ENCODE assay signal across 9 mouse cellular contexts in genomic region chr2:164787032-164787431, GRCm38 (mm10). TPM values are rescaled to one million over a fixed set of nuclear protein-coding genes. Genes with fewer than 3 reads are reported as not detected.
DNase-seq lines count a peak whose midpoint lies in the region; ATAC-seq lines count a peak whose summit lies in the region.
"Had no signal": no experiment of that assay in that cellular context is flagged by ENCODE, and none has a peak within 500 bp of the region (broad histone marks: within the 10 kb centered on the region; RNA-seq: fewer than 3 reads in every experiment).

No protein-coding gene starts in this region.

- H3K4me2 ChIP-seq in hindbrain, embryonic 13.5 days, result peak overlapping the region; percentile 91

- no peak overlapping the region; the same call in 1 of the 2 replicates for H3K9ac ChIP-seq in hindbrain, embryonic 13.5 days

- ATAC-seq in common myeloid progenitor, adult 5-6 weeks (replicated peaks; ENCODE audit: low read depth, poor library complexity, severe bottlenecking), result peak; percentile 51
- no peak for ATAC-seq in hindbrain, embryonic 13.5 days (ENCODE audit: low FRiP score)
- peak; percentile 59 for ATAC-seq in megakaryocyte progenitor cell, adult 5-6 weeks (replicated peaks; ENCODE audit: poor library complexity)

- peak overlapping the region; percentile 82 for H3K4me3 ChIP-seq in heart, embryonic 10.5 days
- H3K4me3 ChIP-seq in hindbrain, embryonic 13.5 days, result peak overlapping the region; percentile 66

- no peak for DNase-seq in heart, embryonic 10.5 days (ENCODE audit: low spot score)
- no peak for DNase-seq in heart, postnatal 36 days
- DNase-seq in adrenal gland, postnatal 25 days, result no peak
- DNase-seq in thymus, postnatal 36 days, result no peak
- no peak for DNase-seq in frontal cortex, postnatal 14 days (ENCODE audit: low spot score in 2 of 2)

- intact Hi-C loops in heart, postnatal 36 days (cut with DNase I), result no loop called here

- H3K27me3 ChIP-seq in heart, embryonic 10.5 days (ENCODE audit: insufficient read depth, poor library complexity, severe bottlenecking), result no peaks in the 10 kb centered on the region
- 0 out of 2 replicates have a peak, but pooled peaks cover 6% of the 10 kb centered on the region for H3K27me3 ChIP-seq in hindbrain, embryonic 13.5 days

- WGBS in heart, embryonic 10.5 days, result 82% methylated on average over 3 of the region's 3 CpGs
- 88% methylated on average over 3 of the region's 3 CpGs for WGBS in hindbrain, embryonic 13.5 days

- H3K36me3 ChIP-seq in heart, embryonic 10.5 days, result peaks cover 32% of the 10 kb centered on the region
- H3K36me3 ChIP-seq in hindbrain, embryonic 13.5 days, result peaks cover 19% of the 10 kb centered on the region

- H3K27ac ChIP-seq in heart, embryonic 10.5 days, result peak overlapping the region; percentile 94
- no peak overlapping the region for H3K27ac ChIP-seq in hindbrain, embryonic 13.5 days

- peaks cover 35% of the 10 kb centered on the region for H3K4me1 ChIP-seq in heart, embryonic 10.5 days
- H3K4me1 ChIP-seq in hindbrain, embryonic 13.5 days (replicated peaks), result peaks cover 33% of the 10 kb centered on the region

- no peaks in the 10 kb centered on the region for H3K9me3 ChIP-seq in heart, embryonic 10.5 days
- H3K9me3 ChIP-seq in hindbrain, embryonic 13.5 days, result no peaks in the 10 kb centered on the region

RNA-seq across cellular contexts. Expression of gene Snx21, which starts 1.4 kb away (rescaled TPM):
- 19.1 and 29.5 TPM in 2 replicates for polyA plus RNA-seq in heart, embryonic 10.5 days (2016; fragmentation: Nextera tagmentation; extraction: Ambion mirVana)
- 10 to 100 TPM; 23.4 to 29.0 TPM for total RNA-seq in heart, postnatal 36 days (2021)
- 0.23 TPM in 1 of 2 replicates, not detected in the other for total RNA-seq in common myeloid progenitor, adult 5-6 weeks (2017)
- polyA plus RNA-seq in hindbrain, embryonic 13.5 days (2015; fragmentation: Nextera tagmentation; extraction: Ambion mirVana), result 21.0 and 22.4 TPM in 2 replicates
- total RNA-seq in megakaryocyte progenitor cell, adult 5-6 weeks (2015), result 0.42 and 0.49 TPM in 2 replicates
- total RNA-seq in megakaryocyte progenitor cell, adult 5-6 weeks (2017), result 0.37 and 0.88 TPM in 2 replicates
- 36.6 and 50.0 TPM in 2 replicates for total RNA-seq in adrenal gland, postnatal 25 days (2021)

RNA-seq across cellular contexts. Expression of gene Tnnc2, which starts 7.3 kb away (rescaled TPM):
- polyA plus RNA-seq in heart, embryonic 10.5 days (2016; fragmentation: Nextera tagmentation; extraction: Ambion mirVana), result 0.67 TPM in 1 of 2 replicates, not detected in the other
- not detected for total RNA-seq in heart, postnatal 36 days (2021)
- total RNA-seq in common myeloid progenitor, adult 5-6 weeks (2017), result not detected in 2 replicates
- 1.3 and 3.9 TPM in 2 replicates for polyA plus RNA-seq in hindbrain, embryonic 13.5 days (2015; fragmentation: Nextera tagmentation; extraction: Ambion mirVana)
- not detected in 2 replicates for total RNA-seq in megakaryocyte progenitor cell, adult 5-6 weeks (2015)
- total RNA-seq in megakaryocyte progenitor cell, adult 5-6 weeks (2017), result not detected in 2 replicates
- not detected in 2 replicates for total RNA-seq in adrenal gland, postnatal 25 days (2021)
- total RNA-seq: neutrophil, adult 5-6 weeks had no signal

RNA-seq across cellular contexts. Expression of gene Ube2c, which starts 17.3 kb away (rescaled TPM):
- polyA plus RNA-seq in heart, embryonic 10.5 days (2016; fragmentation: Nextera tagmentation; extraction: Ambion mirVana), result 496 and 550 TPM in 2 replicates
- total RNA-seq in heart, postnatal 36 days (2021), result 1 to 10 TPM; 2.5 to 3.1 TPM
- total RNA-seq in common myeloid progenitor, adult 5-6 weeks (2017), result 153 and 159 TPM in 2 replicates
- polyA plus RNA-seq in hindbrain, embryonic 13.5 days (2015; fragmentation: Nextera tagmentation; extraction: Ambion mirVana), result 97.2 and 108 TPM in 2 replicates
- 271 and 279 TPM in 2 replicates for total RNA-seq in megakaryocyte progenitor cell, adult 5-6 weeks (2015)
- total RNA-seq in megakaryocyte progenitor cell, adult 5-6 weeks (2017), result 142 and 184 TPM in 2 replicates
- total RNA-seq in adrenal gland, postnatal 25 days (2021), result 9.9 and 14.1 TPM in 2 replicates

RNA-seq across cellular contexts. Expression of gene Acot8, which starts 17.6 kb away (rescaled TPM):
- polyA plus RNA-seq in heart, embryonic 10.5 days (2016; fragmentation: Nextera tagmentation; extraction: Ambion mirVana), result 17.8 and 21.5 TPM in 2 replicates
- 10 to 100 TPM; 10.4 to 13.0 TPM for total RNA-seq in heart, postnatal 36 days (2021)
- total RNA-seq in common myeloid progenitor, adult 5-6 weeks (2017), result 14.0 and 14.8 TPM in 2 replicates
- polyA plus RNA-seq in hindbrain, embryonic 13.5 days (2015; fragmentation: Nextera tagmentation; extraction: Ambion mirVana), result 19.4 and 19.8 TPM in 2 replicates
- total RNA-seq in megakaryocyte progenitor cell, adult 5-6 weeks (2015), result 13.2 and 14.2 TPM in 2 replicates
- 22.2 and 26.4 TPM in 2 replicates for total RNA-seq in megakaryocyte progenitor cell, adult 5-6 weeks (2017)
- 28.9 and 36.0 TPM in 2 replicates for total RNA-seq in adrenal gland, postnatal 25 days (2021)

RNA-seq across cellular contexts. Expression of gene Zswim3, which starts 17.9 kb away (rescaled TPM):
- polyA plus RNA-seq in heart, embryonic 10.5 days (2016; fragmentation: Nextera tagmentation; extraction: Ambion mirVana), result 7.7 and 9.7 TPM in 2 replicates
- total RNA-seq in heart, postnatal 36 days (2021), result 1 to 10 TPM; 2.5 to 2.7 TPM
- 3.0 and 3.7 TPM in 2 replicates for total RNA-seq in common myeloid progenitor, adult 5-6 weeks (2017)
- 13.7 and 14.6 TPM in 2 replicates for polyA plus RNA-seq in hindbrain, embryonic 13.5 days (2015; fragmentation: Nextera tagmentation; extraction: Ambion mirVana)
- 4.3 and 6.7 TPM in 2 replicates for total RNA-seq in megakaryocyte progenitor cell, adult 5-6 weeks (2015)
- 2.5 and 2.8 TPM in 2 replicates for total RNA-seq in megakaryocyte progenitor cell, adult 5-6 weeks (2017)
- total RNA-seq in adrenal gland, postnatal 25 days (2021), result 4.3 and 5.5 TPM in 2 replicates

Comparison
In these comparisons a context has a peak if more than half of its experiments do, and no peak if none do; other contexts are left out.
1. RNA of gene Snx21, which starts 1.4 kb away (total RNA-seq): 36.6 to 50.0 TPM in adrenal gland, postnatal 25 days and 23.4 to 29.0 TPM in heart, postnatal 36 days; 0.37 to 0.88 TPM in megakaryocyte progenitor cell, adult 5-6 weeks and 0.23 TPM in common myeloid progenitor, adult 5-6 weeks; every median in the first group is over 10 times any median in the second.